Mouse (Mus musculus) lung, adult 2 months (tissue): Measurements from ENCODE around the gene Gda.

ENCODE experiments used
- CTCF ChIP-seq: fragments of 200-500 bp; IDR thresholded peaks from 2 replicates; pipeline ENCODE4 v1.5.1; 2011; ENCODE audit warnings: mild to moderate bottlenecking, low read length, control low read depth; ENCODE audit not compliant: insufficient read depth
- POLR2A ChIP-seq: fragments of 200-500 bp; IDR thresholded peaks from 2 replicates; pipeline ENCODE4 v1.6.1; 2011; ENCODE audit warnings: low read depth, mild to moderate bottlenecking, control low read depth, low read length, borderline replicate concordance; ENCODE audit errors: extremely low read depth

GRCm38 (mm10) chr19:21370782-21371181 lies 102.5 kb downstream of the Gda start:
- no peak for TF ChIP-seq POLR2A
- no peak for TF ChIP-seq CTCF
